Mouse (Mus musculus) kidney, adult 2 months (tissue): ENCODE results near the gene Nup54.

Experiments
- CTCF ChIP-seq: fragments of 200-500 bp; conservative IDR thresholded peaks from 2 replicates; pipeline ENCODE4 v1.5.1; 2011; ENCODE audit warnings: low read depth, mild to moderate bottlenecking, control low read depth, low read length, moderate library complexity, mixed read lengths; ENCODE audit not compliant: insufficient read depth, insufficient read length
- POLR2A ChIP-seq: fragments of 200-500 bp; IDR thresholded peaks from one replicate; pipeline ENCODE4 v1.6.1; 2011; ENCODE audit warnings: low read depth, low read length, control low read depth

DNA sequence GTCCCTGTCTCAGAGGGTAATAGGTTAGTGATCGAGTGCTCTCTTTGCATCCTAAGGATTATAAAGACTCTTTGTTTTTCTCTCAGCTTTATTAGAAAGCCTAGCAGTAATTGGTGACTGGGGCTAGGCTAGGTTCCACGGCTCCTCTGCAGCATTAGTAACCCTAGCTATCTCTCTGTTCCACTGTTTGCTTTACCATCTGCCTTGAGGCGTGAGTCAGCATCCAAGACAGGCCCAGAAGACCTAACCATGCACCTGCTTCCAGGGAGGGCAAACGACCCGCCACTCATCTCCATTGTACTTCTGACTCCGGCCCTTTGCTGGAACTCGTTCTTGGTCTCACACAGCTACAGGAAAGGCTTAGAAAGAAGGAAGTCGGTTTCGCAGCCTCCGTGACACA lies 41.2 kb downstream of the Nup54 start:
- TF ChIP-seq CTCF = no peak
- no peak for TF ChIP-seq POLR2A
